Mouse (Mus musculus) liver, embryonic 14.5 days (tissue): ENCODE measurements around the gene Usp3. TPM values are rescaled to one million over a fixed set of nuclear protein-coding genes. Genes with fewer than 3 reads are reported as not detected.

Experiments used
- ATAC-seq: fragments of 200-750 bp; cut with Nextera tagmentation; 2 replicates; pipeline ENCODE4 v1.8.0; 2017; ENCODE audit warnings: moderate number of reproducible peaks, mild to moderate bottlenecking, moderate library complexity; ENCODE audit not compliant: insufficient read depth
- DNase-seq, 3 experiments: peaks; one replicate each; pipeline ENCODE4 v3.0.0-alpha.2; 2012 to 2013; ENCODE audit warnings: low read depth in 3 of 3, low spot score in 3 of 3
- H3K27ac ChIP-seq: fragments of 300-500 bp; sonication (generic); 2 replicates; pipeline ENCODE4 v1.5.1; 2014; ENCODE audit warnings: moderate library complexity, mild to moderate bottlenecking, control low read depth, inconsistent platforms
- H3K27me3 ChIP-seq: fragments of 300-500 bp; sonication (generic); 2 replicates; pipeline ENCODE4 v1.6.1; 2014; ENCODE audit warnings: mild to moderate bottlenecking, low read length, moderate library complexity; ENCODE audit not compliant: control insufficient read depth, insufficient read depth
- H3K36me3 ChIP-seq: fragments of 300-500 bp; sonication (generic); replicated peaks from 2 replicates; pipeline ENCODE4 v1.6.1; 2014; ENCODE audit warnings: low read depth; ENCODE audit not compliant: control insufficient read depth, insufficient read depth
- H3K4me1 ChIP-seq, 2 experiments: fragments of 200-500 bp in 1 of 2; fragments of 300-500 bp in 1 of 2; sonication (generic) in 1 of 2; replicated peaks; 2 replicates each; pipeline ENCODE4 v1.6.1; 2012 to 2014; ENCODE audit warnings: antibody characterized with exemption in 1 of 2, inconsistent platforms in 1 of 2, low read length in 1 of 2; ENCODE audit not compliant: control insufficient read depth in 2 of 2, insufficient read depth in 2 of 2
- H3K4me2 ChIP-seq: fragments of 300-500 bp; sonication (generic); 2 replicates; pipeline ENCODE4 v1.6.1; 2014; ENCODE audit warnings: low read depth, mild to moderate bottlenecking, control low read depth, moderate library complexity
- H3K4me3 ChIP-seq, 2 experiments: fragments of 200-500 bp in 1 of 2; fragments of 300-500 bp in 1 of 2; sonication (generic) in 1 of 2; 2 replicates each; pipeline ENCODE4 v1.5.1; 2012 to 2014; ENCODE audit warnings: low read depth in 2 of 2, low read length in 2 of 2, mild to moderate bottlenecking in 2 of 2, control low read depth in 1 of 2, inconsistent platforms in 1 of 2, moderate library complexity in 1 of 2; ENCODE audit not compliant: insufficient read depth in 1 of 2
- H3K9ac ChIP-seq: fragments of 300-500 bp; sonication (generic); replicated peaks from 2 replicates; pipeline ENCODE4 v1.6.1; 2014; ENCODE audit warnings: mild to moderate bottlenecking, control low read depth, moderate library complexity
- H3K9me3 ChIP-seq: fragments of 300-500 bp; sonication (generic); 2 replicates; pipeline ENCODE4 v1.6.1; 2016; ENCODE audit warnings: low read length, mixed read lengths; ENCODE audit not compliant: control insufficient read depth
- CTCF ChIP-seq: IDR thresholded peaks from 2 replicates; pipeline ENCODE4 v1.5.1; 2016; ENCODE audit warnings: antibody characterized with exemption, low read depth, control low read depth
- EP300 ChIP-seq: IDR thresholded peaks from 2 replicates; pipeline ENCODE4 v1.6.1; 2016; ENCODE audit warnings: antibody characterized with exemption, low read depth
- WGBS: fragments of 180-500 bp; shearing (Covaris S2); extraction: QIAGEN DNeasy Blood & Tissue Kit; methylation state at CpG from one replicate; pipeline ENCODE4 v1.1.7; 2014; ENCODE audit not compliant: insufficient replicate concordance; 5-methylcytosine and 5-hydroxymethylcytosine counted together
- polyA plus RNA-seq, 2 experiments: library from polyadenylated mRNA; depleted of rRNA in 1 of 2; stranded (reverse) in 1 of 2; unstranded in 1 of 2; fragments of >200 nt; fragmentation: Nextera tagmentation in 1 of 2; extraction: Ambion mirVana in 1 of 2; gene quantifications; 2 replicates each; pipeline versions ENCODE4 v1.2.1 to v1.2.3; 2012 to 2014

Gene Usp3
- polyA plus RNA-seq (2012; rRNA removed) (3.6 and 6.7 TPM in 2 replicates), polyA plus RNA-seq (2014; fragmentation: Nextera tagmentation; extraction: Ambion mirVana) (14.8 TPM in 2 replicates)

DNA sequence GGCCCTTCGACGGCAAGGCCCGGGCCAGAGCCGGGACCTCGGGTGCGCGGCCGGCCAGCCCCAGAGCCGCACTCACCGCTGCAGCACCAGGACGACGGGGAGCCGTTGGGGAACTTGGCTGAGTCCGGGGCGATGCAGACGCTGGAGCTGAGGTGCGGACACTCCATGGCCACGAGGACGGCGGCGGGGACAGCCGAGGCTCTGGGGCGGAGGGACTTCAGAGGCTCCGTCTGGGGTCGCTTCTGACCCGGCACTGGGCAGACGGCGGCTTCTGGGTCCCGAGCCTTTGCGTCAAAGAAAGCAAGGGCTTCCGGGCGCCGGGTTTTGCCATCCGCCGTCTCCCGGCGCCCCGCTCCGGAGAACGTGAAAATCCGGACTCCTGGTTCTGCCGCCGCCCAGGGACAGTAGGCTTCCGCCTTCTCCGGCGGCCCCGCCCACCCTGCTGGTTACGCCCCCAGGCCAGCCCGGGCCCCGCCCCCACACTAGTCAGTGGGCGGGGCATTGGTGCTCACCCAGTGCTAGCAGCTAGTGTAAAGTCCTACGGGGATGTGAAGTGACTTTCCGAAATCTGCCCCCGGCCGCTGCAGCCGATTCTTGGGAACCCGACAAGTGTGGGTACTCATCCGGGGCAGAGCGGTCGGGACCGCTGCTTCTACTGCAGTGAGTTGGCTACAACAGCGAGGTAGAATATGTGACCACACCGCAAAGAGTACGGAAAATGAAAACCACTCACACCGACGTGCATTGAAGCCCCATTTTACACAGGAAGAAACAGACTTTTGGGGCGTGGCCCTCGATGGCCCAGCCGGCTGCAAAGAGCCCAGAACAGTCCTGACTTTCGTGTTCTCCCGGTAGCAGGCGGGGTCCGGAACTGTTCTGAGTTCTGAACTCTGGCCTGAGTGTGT is at the start of gene Usp3:
TSS of gene Usp3 (minus strand) at position 435 of the 905 bp plus-strand sequence.
- Histone ChIP-seq H3K4me1 (peaks cover 4 to 23% of the 10 kb centered on the region in 2 experiments), H3K9ac (peak within 1 kb of the TSS; percentile 94), H3K36me3 (no peaks in the 10 kb centered on the region), H3K27ac (peak within 1 kb of the TSS; percentile 70), H3K4me2 (peak within 1 kb of the TSS; percentile 88), H3K9me3 (no peaks in the 10 kb centered on the region), H3K27me3 (no peaks in the 10 kb centered on the region), H3K4me3 (peak within 1 kb of the TSS; percentile 90 to 96)
- ATAC-seq (peak; percentile 92), DNase-seq (peak; percentile 87 to 93 (median 92))
- under 1% methylated on average over 72 of the region's 73 CpGs for WGBS
- TF ChIP-seq CTCF (no peak), EP300 (peak; percentile 33; the same call in 1 of the 2 replicates)

DNA sequence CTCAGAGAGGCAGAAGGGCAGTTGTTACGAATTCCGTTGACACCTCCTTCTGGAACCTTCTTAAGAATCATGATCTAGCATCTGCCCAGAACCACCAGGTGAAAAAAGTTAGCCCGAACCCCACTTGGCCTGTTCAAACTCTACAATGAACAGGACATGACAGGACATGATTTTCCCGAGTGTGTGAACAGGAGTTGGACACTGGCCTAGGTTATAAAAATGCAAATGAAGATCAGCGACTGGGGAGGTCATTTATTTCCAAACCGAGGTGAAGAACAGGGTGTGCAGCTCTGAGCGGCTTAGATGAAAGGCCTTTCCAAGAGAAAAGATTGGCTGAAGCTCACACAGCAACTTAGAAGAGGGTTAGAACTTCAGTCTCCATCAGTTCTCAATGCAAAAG is 47.5 kb upstream of the Usp3 start:
- H3K4me1 ChIP-seq = no peaks in the 10 kb centered on the region
- DNase-seq (no peak), ATAC-seq (no peak)
- no peaks in the 10 kb centered on the region for H3K9me3 ChIP-seq
- H3K27me3 ChIP-seq = no peaks in the 10 kb centered on the region
- no peak overlapping the region for H3K9ac ChIP-seq
- no peaks in the 10 kb centered on the region for H3K36me3 ChIP-seq
- H3K4me3 ChIP-seq = no peak overlapping the region
- WGBS = 59% methylated on average over 7 of the region's 7 CpGs
- H3K4me2 ChIP-seq = no peak overlapping the region
- TF ChIP-seq EP300 = no peak
- H3K27ac ChIP-seq = no peak overlapping the region

DNA sequence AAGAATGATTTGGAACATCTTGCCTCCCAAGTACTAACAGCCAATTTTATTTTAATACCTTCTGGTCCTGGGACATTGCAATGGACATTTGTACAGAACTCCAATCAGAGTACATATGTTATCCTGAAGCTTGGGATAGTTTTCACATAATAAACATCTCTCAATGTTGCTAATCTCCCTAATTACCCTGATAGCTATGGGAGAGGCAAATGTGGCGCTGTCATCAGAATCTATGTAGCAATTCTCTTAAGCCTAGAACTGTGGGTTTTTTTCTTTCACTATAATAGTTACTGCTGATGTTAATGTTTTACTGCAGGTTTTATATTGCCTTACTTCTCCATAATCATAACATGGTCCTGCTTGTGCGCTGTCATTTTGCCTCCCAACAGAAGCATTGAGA is 46.7 kb upstream of the Usp3 start:
- WGBS = 81% methylated on average over 2 of the region's 2 CpGs

DNA sequence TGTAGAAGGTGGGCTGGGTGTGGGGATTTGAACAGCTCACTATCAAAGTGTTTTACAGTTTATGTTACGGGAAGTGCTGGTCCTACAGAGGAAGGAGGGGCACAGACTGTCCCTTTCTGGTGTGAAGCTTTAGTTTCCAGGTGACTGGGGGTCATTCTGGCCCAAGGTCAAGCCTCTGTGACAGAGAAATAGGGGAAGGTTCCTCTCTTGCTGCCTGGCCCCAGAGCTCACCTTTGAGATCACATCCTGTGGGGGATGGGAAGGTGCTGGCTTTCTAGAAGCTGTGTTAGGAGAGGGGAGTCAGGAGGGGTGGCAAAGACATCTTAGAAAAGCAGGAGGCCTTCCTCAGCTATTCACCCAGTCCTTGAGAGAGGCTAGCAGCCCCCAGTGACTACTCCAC is 39.5 kb upstream of the Usp3 start:
- no peak overlapping the region for H3K27ac ChIP-seq
- no peaks in the 10 kb centered on the region for H3K9me3 ChIP-seq
- peaks cover 0 to 8% of the 10 kb centered on the region in 2 experiments; a peak in 2 of 4 replicates for H3K4me1 ChIP-seq
- 63% methylated on average over 1 of the region's 1 CpGs for WGBS
- H3K4me2 ChIP-seq = no peak overlapping the region
- no peak overlapping the region for H3K4me3 ChIP-seq
- H3K27me3 ChIP-seq = no peaks in the 10 kb centered on the region
- ATAC-seq (no peak), DNase-seq (no peak)
- no peak overlapping the region for H3K9ac ChIP-seq
- no peaks in the 10 kb centered on the region for H3K36me3 ChIP-seq
- no peak for TF ChIP-seq CTCF
- TF ChIP-seq EP300 = no peak

More for the DNA sequence above, 46.7 kb upstream of the Usp3 start:
- Histone ChIP-seq H3K4me2 (no peak overlapping the region), H3K36me3 (no peaks in the 10 kb centered on the region), H3K9ac (no peak overlapping the region), H3K27me3 (no peaks in the 10 kb centered on the region), H3K9me3 (no peaks in the 10 kb centered on the region), H3K27ac (no peak overlapping the region), H3K4me1 (no peaks in the 10 kb centered on the region), H3K4me3 (no peak overlapping the region)
- ATAC-seq = no peak
- no peak for TF ChIP-seq CTCF
- no peak for TF ChIP-seq EP300
- DNase-seq = no peak

DNA sequence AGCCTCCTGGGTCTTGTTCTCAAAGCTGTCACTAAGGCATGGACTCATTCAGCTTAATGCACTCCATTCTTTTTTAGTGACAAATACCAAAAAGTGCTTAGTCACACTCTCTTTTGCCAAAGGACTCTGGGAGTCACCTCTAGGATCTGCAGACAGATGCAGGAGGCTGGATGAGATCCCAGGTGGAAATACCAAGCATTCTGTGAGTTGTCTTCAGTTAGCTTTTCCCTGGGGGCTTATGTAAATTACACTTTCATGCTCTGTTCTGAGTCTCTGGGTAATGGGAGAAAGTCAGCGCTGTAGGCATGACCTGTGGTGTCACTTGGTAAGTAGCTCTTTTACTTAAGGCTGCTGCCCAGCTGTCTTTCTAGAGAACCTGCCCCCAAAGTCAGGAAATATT is 38.0 kb upstream of the Usp3 start:
- DNase-seq (no peak), ATAC-seq (no peak)
- Histone ChIP-seq H3K9ac (no peak overlapping the region), H3K4me1 (peaks cover 0 to 11% of the 10 kb centered on the region in 2 experiments; a peak in 2 of 4 replicates), H3K27me3 (no peaks in the 10 kb centered on the region), H3K27ac (no peak overlapping the region), H3K4me3 (no peak overlapping the region), H3K9me3 (no peaks in the 10 kb centered on the region), H3K36me3 (no peaks in the 10 kb centered on the region), H3K4me2 (no peak overlapping the region)
- 57% methylated on average over 1 of the region's 1 CpGs for WGBS
- TF ChIP-seq CTCF (no peak), EP300 (no peak)
